Mouse (Mus musculus): ENCODE data around the gene B230219D22Rik.

GRCm38 (mm10) chr13:55704301-55704700 is 11.4 kb downstream of the B230219D22Rik start:
- TF ChIP-seq CTCF (IDR thresholded peaks at IDR 0.05; ENCODE audit: low read depth, low read length) (no peak), POLR2A (IDR thresholded peaks at IDR 0.05; ENCODE audit: borderline replicate concordance, low read depth, low read length) (no peak)

All from bone marrow macrophage, adult 2 months (primary cell).